Mouse (Mus musculus): Measurements from ENCODE around the gene 1700012B09Rik. TPM values are rescaled to one million over a fixed set of nuclear protein-coding genes. Genes with fewer than 3 reads are reported as not detected.

1700012B09Rik gene
- polyA plus RNA-seq, 1 experiment from 2014 or later, result not detected

GRCm38 (mm10) chr9:14773813-14774212 lies 3.0 kb upstream of the 1700012B09Rik start:
- ATAC-seq (ENCODE audit: insufficient number of reproducible peaks, insufficient read depth, low FRiP score, low read depth), result no peak
- no peak overlapping the region for H3K4me3 ChIP-seq (ENCODE audit: control insufficient read depth in 1 of 2, insufficient read depth in 1 of 2, low read depth in 1 of 2, low read length in 2 of 2)
- no peaks in the 10 kb centered on the region for H3K9me3 ChIP-seq (ENCODE audit: control insufficient read depth, low read length)
- WGBS, result 35% methylated on average over 2 of the region's 2 CpGs
- no peak overlapping the region for H3K27ac ChIP-seq (replicated peaks in 1 of 2; ENCODE audit: control insufficient read depth in 1 of 2, insufficient read depth in 1 of 2, low read depth in 2 of 2, low read length in 2 of 2)
- no peak overlapping the region for H3K4me2 ChIP-seq (ENCODE audit: low read length)
- peaks cover 0 to 5% of the 10 kb centered on the region in 2 experiments; a peak in 1 of 4 replicates for H3K4me1 ChIP-seq (ENCODE audit: control insufficient read depth in 2 of 2, insufficient read depth in 2 of 2, low read length in 2 of 2)
- H3K36me3 ChIP-seq (ENCODE audit: control insufficient read depth, insufficient read depth, low read length), result no peaks in the 10 kb centered on the region
- peaks cover 16% of the 10 kb centered on the region; the same call in 1 of the 2 replicates for H3K27me3 ChIP-seq (ENCODE audit: control insufficient read depth, insufficient read depth, low read length)
- no peak overlapping the region for H3K9ac ChIP-seq (ENCODE audit: low read length)

GRCm38 (mm10) chr9:14772074-14772473 lies 1.2 kb upstream of the 1700012B09Rik start:
- Histone ChIP-seq H3K27ac (replicated peaks in 1 of 2; ENCODE audit: control insufficient read depth in 1 of 2, insufficient read depth in 1 of 2, low read depth in 2 of 2, low read length in 2 of 2) (no peak overlapping the region), H3K4me2 (ENCODE audit: low read length) (no peak overlapping the region), H3K9ac (ENCODE audit: low read length) (no peak overlapping the region), H3K4me3 (ENCODE audit: control insufficient read depth in 1 of 2, insufficient read depth in 1 of 2, low read depth in 1 of 2, low read length in 2 of 2) (no peak overlapping the region), H3K36me3 (ENCODE audit: control insufficient read depth, insufficient read depth, low read length) (no peaks in the 10 kb centered on the region), H3K9me3 (ENCODE audit: control insufficient read depth, low read length) (no peaks in the 10 kb centered on the region), H3K4me1 (ENCODE audit: control insufficient read depth in 2 of 2, insufficient read depth in 2 of 2, low read length in 2 of 2) (peaks cover 0 to 5% of the 10 kb centered on the region in 2 experiments; a peak in 1 of 4 replicates), H3K27me3 (ENCODE audit: control insufficient read depth, insufficient read depth, low read length) (peaks cover 21% of the 10 kb centered on the region; the same call in 1 of the 2 replicates)
- WGBS, result 88% methylated on average over 2 of the region's 2 CpGs
- ATAC-seq (ENCODE audit: insufficient number of reproducible peaks, insufficient read depth, low FRiP score, low read depth), result no peak

- Histone ChIP-seq H3K36me3 (ENCODE audit: control insufficient read depth, insufficient read depth, low read length) (no peaks in the 10 kb centered on the region), H3K9ac (ENCODE audit: low read length) (no peak overlapping the region), H3K27ac (replicated peaks in 1 of 2; ENCODE audit: control insufficient read depth in 1 of 2, insufficient read depth in 1 of 2, low read depth in 2 of 2, low read length in 2 of 2) (no peak overlapping the region), H3K9me3 (ENCODE audit: control insufficient read depth, low read length) (no peaks in the 10 kb centered on the region), H3K4me2 (ENCODE audit: low read length) (no peak overlapping the region), H3K27me3 (ENCODE audit: control insufficient read depth, insufficient read depth, low read length) (peaks cover 28% of the 10 kb centered on the region; the same call in 1 of the 2 replicates), H3K4me3 (ENCODE audit: control insufficient read depth in 1 of 2, insufficient read depth in 1 of 2, low read depth in 1 of 2, low read length in 2 of 2) (no peak overlapping the region), H3K4me1 (ENCODE audit: control insufficient read depth in 2 of 2, insufficient read depth in 2 of 2, low read length in 2 of 2) (peaks cover 0 to 5% of the 10 kb centered on the region in 2 experiments; a peak in 1 of 4 replicates)
- WGBS, result 60% methylated on average over 4 of the region's 6 CpGs
- ATAC-seq (ENCODE audit: insufficient number of reproducible peaks, insufficient read depth, low FRiP score, low read depth), result no peak
Observed at GRCm38 (mm10) chr9:14769811-14770210, 1.0 kb downstream of the 1700012B09Rik start.

GRCm38 (mm10) chr9:14764765-14765164 lies 6.1 kb downstream of the 1700012B09Rik start:
- no peak for ATAC-seq (ENCODE audit: insufficient number of reproducible peaks, insufficient read depth, low FRiP score, low read depth)
- WGBS, result 27% methylated on average over 7 of the region's 7 CpGs
- Histone ChIP-seq H3K4me3 (ENCODE audit: control insufficient read depth in 1 of 2, insufficient read depth in 1 of 2, low read depth in 1 of 2, low read length in 2 of 2) (no peak overlapping the region), H3K27me3 (ENCODE audit: control insufficient read depth, insufficient read depth, low read length) (peaks cover 21% of the 10 kb centered on the region), H3K9ac (ENCODE audit: low read length) (no peak overlapping the region), H3K4me1 (ENCODE audit: control insufficient read depth in 2 of 2, insufficient read depth in 2 of 2, low read length in 2 of 2) (no peaks in the 10 kb centered on the region), H3K9me3 (ENCODE audit: control insufficient read depth, low read length) (no peaks in the 10 kb centered on the region), H3K36me3 (ENCODE audit: control insufficient read depth, insufficient read depth, low read length) (no peaks in the 10 kb centered on the region), H3K27ac (replicated peaks in 1 of 2; ENCODE audit: control insufficient read depth in 1 of 2, insufficient read depth in 1 of 2, low read depth in 2 of 2, low read length in 2 of 2) (no peak overlapping the region), H3K4me2 (ENCODE audit: low read length) (no peak overlapping the region)

- no peak overlapping the region for H3K9ac ChIP-seq (ENCODE audit: low read length)
- H3K36me3 ChIP-seq (ENCODE audit: control insufficient read depth, insufficient read depth, low read length), result no peaks in the 10 kb centered on the region
- H3K27ac ChIP-seq (replicated peaks in 1 of 2; ENCODE audit: control insufficient read depth in 1 of 2, insufficient read depth in 1 of 2, low read depth in 2 of 2, low read length in 2 of 2), result no peak overlapping the region
- no peaks in the 10 kb centered on the region for H3K9me3 ChIP-seq (ENCODE audit: control insufficient read depth, low read length)
- H3K4me1 ChIP-seq (ENCODE audit: control insufficient read depth in 2 of 2, insufficient read depth in 2 of 2, low read length in 2 of 2), result no peaks in the 10 kb centered on the region; a peak in 1 of 4 replicates
- no peak overlapping the region for H3K4me2 ChIP-seq (ENCODE audit: low read length)
- H3K4me3 ChIP-seq (ENCODE audit: control insufficient read depth in 1 of 2, insufficient read depth in 1 of 2, low read depth in 1 of 2, low read length in 2 of 2), result no peak overlapping the region
- no peak for ATAC-seq (ENCODE audit: insufficient number of reproducible peaks, insufficient read depth, low FRiP score, low read depth)
- H3K27me3 ChIP-seq (ENCODE audit: control insufficient read depth, insufficient read depth, low read length), result peaks cover 9% of the 10 kb centered on the region; the same call in 1 of the 2 replicates
Observed at GRCm38 (mm10) chr9:14759261-14759660, 11.6 kb downstream of the 1700012B09Rik start.

- ATAC-seq (ENCODE audit: insufficient number of reproducible peaks, insufficient read depth, low FRiP score, low read depth), result no peak
- Histone ChIP-seq H3K4me1 (ENCODE audit: control insufficient read depth in 2 of 2, insufficient read depth in 2 of 2, low read length in 2 of 2) (no peaks in the 10 kb centered on the region; a peak in 1 of 4 replicates), H3K9me3 (ENCODE audit: control insufficient read depth, low read length) (no peaks in the 10 kb centered on the region), H3K36me3 (ENCODE audit: control insufficient read depth, insufficient read depth, low read length) (no peaks in the 10 kb centered on the region), H3K4me2 (ENCODE audit: low read length) (no peak overlapping the region), H3K4me3 (ENCODE audit: control insufficient read depth in 1 of 2, insufficient read depth in 1 of 2, low read depth in 1 of 2, low read length in 2 of 2) (no peak overlapping the region), H3K27me3 (ENCODE audit: control insufficient read depth, insufficient read depth, low read length) (peaks cover 5% of the 10 kb centered on the region; the same call in 1 of the 2 replicates), H3K27ac (replicated peaks in 1 of 2; ENCODE audit: control insufficient read depth in 1 of 2, insufficient read depth in 1 of 2, low read depth in 2 of 2, low read length in 2 of 2) (no peak overlapping the region), H3K9ac (ENCODE audit: low read length) (no peak overlapping the region)
- WGBS, result 63% methylated on average over 7 of the region's 7 CpGs
Observed at GRCm38 (mm10) chr9:14758590-14758989, 12.2 kb downstream of the 1700012B09Rik start.

GRCm38 (mm10) chr9:14754469-14754868 lies 16.4 kb downstream of the 1700012B09Rik start:
- Histone ChIP-seq H3K9ac (ENCODE audit: low read length) (no peak overlapping the region), H3K27ac (replicated peaks in 1 of 2; ENCODE audit: control insufficient read depth in 1 of 2, insufficient read depth in 1 of 2, low read depth in 2 of 2, low read length in 2 of 2) (no peak overlapping the region), H3K9me3 (ENCODE audit: control insufficient read depth, low read length) (no peaks in the 10 kb centered on the region), H3K4me2 (ENCODE audit: low read length) (no peak overlapping the region), H3K4me3 (ENCODE audit: control insufficient read depth in 1 of 2, insufficient read depth in 1 of 2, low read depth in 1 of 2, low read length in 2 of 2) (no peak overlapping the region), H3K27me3 (ENCODE audit: control insufficient read depth, insufficient read depth, low read length) (peaks cover 8% of the 10 kb centered on the region), H3K4me1 (ENCODE audit: control insufficient read depth in 2 of 2, insufficient read depth in 2 of 2, low read length in 2 of 2) (peaks cover 0 to 6% of the 10 kb centered on the region in 2 experiments; a peak in 3 of 4 replicates), H3K36me3 (ENCODE audit: control insufficient read depth, insufficient read depth, low read length) (no peaks in the 10 kb centered on the region)
- WGBS, result 80% methylated on average over 3 of the region's 3 CpGs
- ATAC-seq (ENCODE audit: insufficient number of reproducible peaks, insufficient read depth, low FRiP score, low read depth), result no peak

- ATAC-seq (ENCODE audit: insufficient number of reproducible peaks, insufficient read depth, low FRiP score, low read depth), result no peak
- Histone ChIP-seq H3K4me2 (ENCODE audit: low read length) (no peak overlapping the region), H3K4me1 (ENCODE audit: control insufficient read depth in 2 of 2, insufficient read depth in 2 of 2, low read length in 2 of 2) (peaks cover 0 to 6% of the 10 kb centered on the region in 2 experiments; a peak in 3 of 4 replicates), H3K27ac (replicated peaks in 1 of 2; ENCODE audit: control insufficient read depth in 1 of 2, insufficient read depth in 1 of 2, low read depth in 2 of 2, low read length in 2 of 2) (no peak overlapping the region), H3K9me3 (ENCODE audit: control insufficient read depth, low read length) (no peaks in the 10 kb centered on the region), H3K4me3 (ENCODE audit: control insufficient read depth in 1 of 2, insufficient read depth in 1 of 2, low read depth in 1 of 2, low read length in 2 of 2) (no peak overlapping the region), H3K9ac (ENCODE audit: low read length) (no peak overlapping the region), H3K36me3 (ENCODE audit: control insufficient read depth, insufficient read depth, low read length) (no peaks in the 10 kb centered on the region), H3K27me3 (ENCODE audit: control insufficient read depth, insufficient read depth, low read length) (peaks cover 8% of the 10 kb centered on the region)
Observed at GRCm38 (mm10) chr9:14753947-14754346, 16.9 kb downstream of the 1700012B09Rik start.

Measured in heart, embryonic 14.5 days (tissue).